Mouse (Mus musculus) retina, postnatal 1 day (tissue): Measurements from ENCODE around the gene Upf3b.
A peak's percentile ranks its signal among the peaks of the same experiment; 100 is the strongest.

Source experiments
- DNase-seq: peaks from one replicate; pipeline ENCODE4 v3.0.0-alpha.2; 2012

Gene Upf3b

GRCm38 (mm10) chrX:37076651-37077050 is 33.5 kb downstream of the Upf3b start:
- no peak for DNase-seq

DNA sequence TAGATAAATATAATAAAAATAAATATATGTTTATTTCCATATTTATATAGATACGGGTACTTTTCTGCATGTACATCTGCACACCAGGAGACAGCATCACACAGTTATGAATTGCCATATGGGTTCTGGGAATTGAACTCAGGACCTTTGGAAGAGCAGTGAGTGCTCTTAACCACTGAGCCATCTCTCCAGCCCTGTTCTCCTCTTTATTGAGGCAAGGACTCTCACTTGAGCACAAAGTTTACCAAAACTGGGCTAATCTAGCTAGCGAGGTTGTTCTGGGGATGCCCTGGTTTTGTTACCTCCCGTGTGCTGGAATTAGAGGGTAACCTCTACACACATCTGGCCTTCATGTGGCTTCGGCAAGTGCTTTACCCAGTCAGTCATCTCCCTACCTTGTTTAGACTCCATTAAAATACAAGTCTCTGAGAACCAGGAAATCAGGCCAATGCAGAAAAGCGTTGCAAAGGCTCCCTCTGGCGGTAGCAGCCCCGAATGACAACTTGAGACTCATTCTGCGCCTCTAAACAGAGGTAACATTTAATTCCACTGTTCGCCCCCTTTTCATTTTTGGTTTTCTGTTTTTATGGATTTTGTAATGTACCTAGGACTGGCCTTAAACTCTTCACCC is 35.7 kb downstream of the Upf3b start:
- peak; percentile 65 for DNase-seq

GRCm38 (mm10) chrX:37068766-37069165 is 41.4 kb downstream of the Upf3b start:
- DNase-seq: no peak

DNA sequence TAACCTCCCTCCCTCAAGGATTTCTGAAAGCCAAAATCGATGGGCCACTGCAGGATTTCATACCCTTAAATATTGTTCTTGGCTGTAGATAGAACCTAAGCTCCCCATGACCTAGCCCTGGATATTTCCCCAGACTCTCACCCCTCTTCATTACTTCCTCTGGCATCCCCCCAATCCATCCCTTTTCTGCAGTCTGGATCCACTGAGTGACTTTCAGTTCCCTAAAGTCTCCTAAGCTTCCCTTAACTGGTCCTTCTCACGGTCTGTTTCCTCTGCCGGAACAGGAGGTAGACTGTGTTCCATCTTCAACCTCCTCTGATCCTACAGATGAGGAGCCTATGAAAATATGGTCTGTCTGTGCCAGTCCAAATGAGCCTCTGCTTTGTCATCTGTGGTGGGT is 42.8 kb downstream of the Upf3b start:
- DNase-seq: no peak

GRCm38 (mm10) chrX:37063902-37064301 is 46.2 kb downstream of the Upf3b start:
- no peak for DNase-seq

DNA sequence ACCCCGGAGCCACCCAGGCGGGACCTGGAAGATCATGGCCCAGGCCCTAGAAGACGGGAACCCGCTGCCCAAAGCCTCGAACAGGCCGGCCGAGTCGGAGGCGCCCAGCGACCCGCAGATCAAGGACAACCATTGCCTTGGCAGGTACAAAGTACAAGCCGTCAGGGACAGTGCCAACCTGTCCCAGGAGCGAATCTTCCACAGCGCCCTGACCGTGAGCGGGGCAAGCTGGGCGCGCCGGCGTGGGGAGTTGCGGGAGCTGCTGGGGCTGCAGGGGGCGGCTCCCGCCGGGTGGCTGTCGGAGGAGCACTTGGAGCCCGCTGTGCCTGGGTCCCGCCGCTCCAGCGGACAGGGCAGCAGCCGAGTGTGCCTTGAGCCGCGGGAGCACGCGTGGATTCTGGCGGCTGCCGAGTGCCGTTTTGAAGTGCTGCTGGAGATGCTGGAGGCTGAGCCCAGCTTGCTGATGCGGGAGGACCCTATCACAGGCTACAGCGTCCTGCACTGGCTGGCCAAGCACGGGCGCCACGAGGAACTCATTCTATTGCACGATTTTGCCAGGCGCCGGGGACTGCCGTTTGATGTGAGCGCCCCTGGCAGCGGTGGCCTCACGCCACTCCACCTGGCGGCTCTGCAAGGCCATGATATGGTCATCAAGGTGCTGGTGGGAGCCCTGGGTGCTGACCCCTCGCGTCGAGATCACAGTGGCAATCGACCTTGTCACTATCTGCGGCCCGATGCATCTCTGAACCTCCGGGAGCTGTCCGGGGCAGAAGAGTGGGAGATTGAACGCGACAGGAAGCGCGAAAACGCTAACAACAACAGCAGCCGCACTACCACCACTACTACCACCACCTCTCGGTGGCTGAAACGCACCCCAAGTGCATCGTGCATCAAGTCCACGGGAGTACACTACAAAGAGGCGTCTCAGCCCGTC is 61.0 kb downstream of the Upf3b start:
- DNase-seq: peak; percentile 25

DNA sequence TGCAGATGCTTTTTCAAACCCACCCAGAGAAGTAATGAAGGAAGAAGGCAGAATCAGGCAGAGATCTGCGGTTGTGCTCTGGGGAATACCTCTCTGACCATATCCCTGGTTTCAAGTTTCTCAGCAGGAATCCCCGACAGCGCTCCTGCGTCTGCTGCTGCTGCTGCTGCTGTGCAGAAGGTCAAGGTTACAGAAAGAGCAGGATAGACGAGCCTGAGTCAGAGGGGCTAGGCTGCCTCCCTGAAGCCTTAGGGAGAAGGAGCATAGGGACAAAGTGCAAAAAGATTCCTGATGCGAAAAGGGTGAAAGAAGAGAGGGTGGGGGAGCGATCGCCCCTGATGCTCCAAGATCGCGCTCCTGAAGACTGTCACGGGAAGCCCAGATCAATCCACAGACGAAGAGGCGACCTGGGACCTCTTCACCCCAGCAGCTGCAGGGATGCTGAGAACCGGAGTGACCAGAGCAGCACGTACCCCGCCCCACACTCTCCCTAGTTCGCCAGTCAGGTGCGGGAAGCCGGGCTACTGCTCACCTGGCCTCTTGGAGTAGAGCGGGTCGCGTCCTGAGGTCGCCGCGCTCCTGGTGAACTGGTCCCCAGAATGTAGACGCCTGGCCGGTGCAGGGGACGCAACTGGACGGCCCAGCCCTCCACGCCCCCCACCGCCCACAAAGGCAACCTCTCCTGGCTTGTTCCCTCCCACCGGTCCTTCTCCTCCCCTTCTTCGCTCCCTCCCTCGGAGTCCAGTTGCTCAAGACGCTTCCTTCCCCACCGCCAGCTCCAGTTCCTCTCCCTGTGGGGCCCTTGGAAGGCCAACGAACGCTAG is 61.8 kb downstream of the Upf3b start, which contains the start of gene Sowahd:
Sowahd (plus strand) TSS at position 780 of the 824 bp plus-strand sequence.
- peak; percentile 15 for DNase-seq

- peak; percentile 55 for DNase-seq
These were observed 67.4 kb downstream of the Upf3b start for GRCm38 (mm10) chrX:37042726-37043125.
